Mouse (Mus musculus) olfactory bulb, adult 2 months (tissue): ENCODE measurements around the gene Ms4a14. TPM values are rescaled to one million over a fixed set of nuclear protein-coding genes. Genes with fewer than 3 reads are reported as not detected.

Experiments
- H3K27ac ChIP-seq: fragments of 200-500 bp; 2 replicates; pipeline ENCODE4 v1.5.1; 2012; ENCODE audit warnings: low read depth, low read length; ENCODE audit not compliant: insufficient read depth
- H3K4me1 ChIP-seq: fragments of 200-500 bp; 2 replicates; pipeline ENCODE4 v1.6.1; 2012; ENCODE audit warnings: low read length; ENCODE audit not compliant: control insufficient read depth, insufficient read depth
- H3K4me3 ChIP-seq: fragments of 200-500 bp; 2 replicates; pipeline ENCODE4 v1.5.1; 2012; ENCODE audit warnings: mild to moderate bottlenecking, low read depth, low read length, moderate library complexity; ENCODE audit not compliant: insufficient read depth
- CTCF ChIP-seq: fragments of 200-500 bp; IDR thresholded peaks from 2 replicates; pipeline ENCODE4 v1.5.1; 2012; ENCODE audit warnings: low read depth, mild to moderate bottlenecking, low read length, moderate library complexity; ENCODE audit not compliant: insufficient read depth
- POLR2A ChIP-seq: fragments of 200-500 bp; IDR thresholded peaks from 2 replicates; pipeline ENCODE4 v1.6.1; 2012; ENCODE audit warnings: mild to moderate bottlenecking, low read depth, low read length, moderate library complexity; ENCODE audit not compliant: insufficient read depth
- WGBS: fragments of 180-500 bp; shearing (Covaris S2); methylation state at CpG from one replicate; pipeline ENCODE4 v1.1.7; 2018; 5-methylcytosine and 5-hydroxymethylcytosine counted together
- polyA plus RNA-seq: library from polyadenylated mRNA; stranded (reverse); fragments of >200 nt; gene quantifications from 2 replicates; pipeline ENCODE4 v1.2.4, GENCODE M21; 2012; ENCODE audit warnings: low replicate concordance; ENCODE audit not compliant: missing spikeins, insufficient read depth, insufficient read length

Ms4a14 gene
- polyA plus RNA-seq, result not detected in 2 replicates

GRCm38 (mm10) chr19:11314354-11314753, at the start of gene Ms4a14:
Gene Ms4a14 (minus strand): TSS chr19:11314454.
- no peaks in the 10 kb centered on the region for H3K4me1 ChIP-seq
- TF ChIP-seq CTCF (no peak), POLR2A (no peak)
- WGBS, result 69% methylated on average over 1 of the region's 1 CpGs
- H3K4me3 ChIP-seq, result no peak within 1 kb of the TSS
- H3K27ac ChIP-seq, result no peak within 1 kb of the TSS

DNA sequence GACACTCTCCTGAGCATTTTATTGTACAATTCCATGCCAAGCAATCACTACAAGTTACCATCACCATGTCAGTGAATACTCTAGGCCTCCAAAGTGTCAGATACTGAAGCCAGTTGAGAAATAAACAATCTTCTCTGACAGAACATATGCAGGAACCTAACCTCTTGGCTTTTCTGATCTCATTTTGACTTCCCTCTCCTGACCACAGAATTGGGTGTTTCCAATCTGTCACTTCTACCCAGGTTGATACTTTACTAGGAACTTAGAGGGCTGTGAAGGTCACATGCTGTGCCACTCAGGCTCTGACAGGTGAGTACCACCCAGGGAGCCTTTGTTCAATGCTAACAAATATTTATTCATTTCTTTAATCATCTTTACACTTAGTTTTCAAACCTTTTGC, 47.7 kb upstream of the Ms4a14 start:
- no peak for TF ChIP-seq POLR2A
- TF ChIP-seq CTCF, result no peak
- Histone ChIP-seq H3K4me3 (no peak overlapping the region), H3K4me1 (no peaks in the 10 kb centered on the region)

DNA sequence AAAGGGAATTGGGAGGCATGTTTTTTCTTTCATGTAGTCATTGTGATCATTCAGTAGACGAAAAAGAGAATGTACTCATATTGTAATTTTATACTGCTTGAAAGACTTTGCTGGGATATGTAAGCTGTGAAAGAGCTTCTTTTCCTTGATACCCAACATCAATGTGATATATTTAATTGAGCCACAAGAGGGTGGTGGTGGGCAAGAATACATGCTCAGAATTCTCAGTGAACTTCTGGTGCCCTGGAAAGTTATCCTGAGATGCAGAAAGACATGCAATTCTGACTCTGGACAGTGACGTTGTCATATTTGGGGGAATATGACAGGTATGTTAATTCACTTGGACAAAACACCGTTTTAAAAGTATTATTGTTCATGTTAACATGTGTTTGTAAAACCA, 45.9 kb upstream of the Ms4a14 start:
- WGBS, result 63% methylated on average over 3 of the region's 3 CpGs
- no peak overlapping the region for H3K4me3 ChIP-seq
- no peak overlapping the region for H3K27ac ChIP-seq
- no peaks in the 10 kb centered on the region for H3K4me1 ChIP-seq
- no peak for TF ChIP-seq POLR2A
- no peak for TF ChIP-seq CTCF

More for the DNA sequence above, 47.7 kb upstream of the Ms4a14 start:
- H3K27ac ChIP-seq, result no peak overlapping the region

GRCm38 (mm10) chr19:11355730-11356129, 41.5 kb upstream of the Ms4a14 start:
- Histone ChIP-seq H3K27ac (no peak overlapping the region), H3K4me1 (no peaks in the 10 kb centered on the region), H3K4me3 (no peak overlapping the region)
- no peak for TF ChIP-seq CTCF
- no peak for TF ChIP-seq POLR2A
- 85% methylated on average over 7 of the region's 7 CpGs for WGBS

- no peak overlapping the region for H3K27ac ChIP-seq
- no peaks in the 10 kb centered on the region; the same call in 1 of the 2 replicates for H3K4me1 ChIP-seq
- no peak for TF ChIP-seq CTCF
- no peak for TF ChIP-seq POLR2A
- WGBS, result 46% methylated on average over 3 of the region's 3 CpGs
- H3K4me3 ChIP-seq, result no peak overlapping the region
Measured at GRCm38 (mm10) chr19:11351878-11352277, 37.6 kb upstream of the Ms4a14 start.

DNA sequence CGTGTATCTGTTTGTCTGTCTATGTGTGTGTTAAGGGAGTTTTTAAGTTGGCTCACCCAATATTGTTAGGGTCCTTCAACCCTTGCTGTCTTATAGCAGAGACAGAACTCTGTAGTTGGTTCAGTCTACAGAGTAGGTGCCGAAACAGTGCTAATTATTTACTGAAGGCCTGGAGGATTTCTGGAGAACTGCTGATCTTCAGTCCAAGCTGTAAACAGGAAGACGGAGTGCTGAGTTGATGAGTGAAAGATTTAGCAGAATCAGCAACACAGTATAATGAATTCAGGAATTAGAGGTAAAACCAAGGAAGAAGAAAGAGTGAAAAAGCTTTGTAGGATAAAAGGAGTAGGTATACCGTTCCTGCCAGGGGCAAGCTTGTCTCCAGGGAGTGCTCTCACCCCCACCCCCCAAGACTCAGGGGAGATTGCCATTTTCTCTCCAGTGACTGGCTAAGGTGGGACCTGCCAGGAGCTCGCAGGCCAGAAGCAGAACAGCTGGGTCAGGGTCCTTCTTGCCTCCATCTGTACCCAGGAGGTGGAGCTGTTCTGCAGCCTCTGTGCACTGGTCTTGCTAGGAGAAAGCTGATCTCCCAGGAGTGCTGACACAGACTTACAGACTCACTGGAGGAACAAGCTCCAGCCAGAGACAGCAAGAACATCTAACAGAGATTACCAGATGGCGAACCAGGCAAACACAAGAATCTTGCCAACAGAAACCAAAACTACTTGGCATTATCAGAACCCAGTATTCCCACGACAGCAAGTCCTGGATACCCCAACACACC, 35.6 kb upstream of the Ms4a14 start:
- H3K27ac ChIP-seq, result no peak overlapping the region
- no peak overlapping the region for H3K4me3 ChIP-seq
- H3K4me1 ChIP-seq, result no peaks in the 10 kb centered on the region; the same call in 1 of the 2 replicates
- TF ChIP-seq CTCF (no peak), POLR2A (no peak)
- 65% methylated on average over 7 of the region's 7 CpGs for WGBS

DNA sequence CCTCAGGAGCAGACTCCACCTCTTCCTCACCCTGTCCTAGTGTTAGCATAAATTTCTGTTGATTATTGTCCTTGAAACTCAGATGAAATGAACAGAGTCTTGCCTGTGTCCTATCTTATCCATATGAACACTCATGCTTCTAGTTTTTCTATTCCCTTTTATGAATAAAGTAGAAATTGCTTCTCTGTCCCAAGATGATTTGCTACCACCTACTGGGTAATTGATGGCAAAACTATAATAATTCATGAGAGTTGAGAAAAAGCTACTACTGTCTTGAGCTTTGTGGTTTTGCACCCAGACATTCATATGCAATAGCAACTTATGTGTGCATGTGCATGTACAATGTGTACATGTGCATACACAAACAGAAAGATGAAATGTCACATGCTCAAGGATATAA, 29.7 kb upstream of the Ms4a14 start:
- TF ChIP-seq POLR2A (no peak), CTCF (no peak)

DNA sequence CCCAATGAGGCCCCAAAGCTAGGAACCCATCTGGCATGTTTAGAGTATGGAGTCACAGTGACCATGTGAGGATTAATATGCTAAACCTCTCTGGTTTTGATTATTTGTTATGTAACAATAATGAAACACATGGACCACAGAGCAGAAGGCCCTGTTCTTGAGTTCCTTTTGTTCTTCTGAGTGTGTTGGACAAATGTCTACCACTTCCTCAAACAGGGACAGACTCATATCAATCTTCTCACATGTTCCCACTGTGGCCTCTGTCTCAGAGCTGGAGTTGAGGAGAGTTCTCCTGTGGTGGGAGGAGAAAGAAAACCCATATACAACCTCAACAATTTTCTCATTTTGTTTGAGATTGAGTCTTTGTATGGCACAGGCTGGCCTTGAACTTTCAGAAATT, 28.9 kb upstream of the Ms4a14 start:
- TF ChIP-seq POLR2A (no peak), CTCF (no peak)
- H3K4me3 ChIP-seq, result no peak overlapping the region

More for the DNA sequence above, 29.7 kb upstream of the Ms4a14 start:
- Histone ChIP-seq H3K4me3 (no peak overlapping the region), H3K4me1 (no peaks in the 10 kb centered on the region), H3K27ac (no peak overlapping the region)

GRCm38 (mm10) chr19:11335932-11336331, 21.7 kb upstream of the Ms4a14 start, which contains the start of gene Ms4a7:
Gene Ms4a7 (minus strand): TSS chr19:11336146.
- Histone ChIP-seq H3K27ac (no peak within 1 kb of the TSS), H3K4me3 (no peak within 1 kb of the TSS), H3K4me1 (no peaks in the 10 kb centered on the region)
- TF ChIP-seq CTCF, result no peak
- WGBS, result 82% methylated on average over 6 of the region's 6 CpGs

More for the DNA sequence above, 28.9 kb upstream of the Ms4a14 start:
- no peak overlapping the region for H3K27ac ChIP-seq
- no peaks in the 10 kb centered on the region for H3K4me1 ChIP-seq

DNA sequence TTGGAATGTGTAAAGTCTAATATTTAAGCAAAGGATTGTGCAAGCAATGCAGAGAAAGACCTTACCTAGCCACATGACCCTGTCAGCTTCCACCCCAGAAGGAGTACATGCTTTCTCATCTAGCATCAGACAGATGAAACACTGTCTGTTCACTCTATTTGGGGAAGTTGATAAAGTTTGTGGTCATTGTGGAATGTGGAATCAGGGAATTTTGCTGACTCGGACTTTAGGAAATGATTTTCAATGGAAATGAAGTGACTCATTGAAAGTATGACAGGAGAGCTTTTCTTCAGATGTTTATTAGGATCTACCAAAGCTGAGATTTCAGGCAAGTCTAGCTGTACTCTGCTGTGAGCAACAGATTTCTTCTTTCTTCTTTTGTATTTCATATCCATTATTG, 6.9 kb upstream of the Ms4a14 start:
- H3K4me3 ChIP-seq, result no peak overlapping the region
- H3K4me1 ChIP-seq, result no peaks in the 10 kb centered on the region
- WGBS, result 81% methylated on average over 1 of the region's 1 CpGs
- no peak for TF ChIP-seq CTCF
- no peak for TF ChIP-seq POLR2A
- no peak overlapping the region for H3K27ac ChIP-seq
